24 mouse cellular contexts compared by ENCODE assay signal in the genomic region with DNA sequence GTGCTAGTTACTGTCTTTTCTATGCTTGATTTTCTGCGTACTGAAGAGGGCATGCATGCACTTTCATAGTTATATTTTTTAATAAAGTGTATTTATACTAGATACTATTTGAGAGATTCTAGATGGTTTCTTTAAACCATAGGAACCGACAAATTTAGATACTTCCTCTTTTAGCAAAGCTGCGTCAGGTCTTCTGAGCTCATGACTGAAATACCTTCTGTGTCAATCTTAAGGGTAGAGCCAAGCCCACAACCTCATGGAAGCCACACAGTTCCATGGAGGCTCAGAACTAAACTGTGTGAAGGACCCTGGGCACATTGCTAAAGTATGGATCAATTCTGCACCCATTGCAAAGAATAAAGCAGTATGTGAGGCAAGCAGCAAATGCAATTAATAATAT. TPM values are rescaled to one million over a fixed set of nuclear protein-coding genes. Genes with fewer than 3 reads are reported as not detected.
DNase-seq lines count a peak whose midpoint lies in the region; ATAC-seq and TF ChIP-seq lines count a peak whose summit lies in the region.
"Had no signal": no experiment of that assay in that cellular context is flagged by ENCODE, and none has a peak within 500 bp of the region (broad histone marks: within the 10 kb centered on the region; RNA-seq: fewer than 3 reads in every experiment).

No protein-coding gene starts in this region.

- 0 out of 2 replicates have a peak, but pooled peaks have one; percentile 52 for ATAC-seq in common myeloid progenitor, adult 5-6 weeks (replicated peaks; ENCODE audit: low read depth, poor library complexity, severe bottlenecking)
- ATAC-seq: CD4-positive, CD25-positive, alpha-beta regulatory T cell, adult 4 months; forebrain, embryonic 14.5 days; forebrain, postnatal 0 days had no signal

- no peak overlapping the region for H3K4me3 ChIP-seq in layer of hippocampus, adult 2 months
- no peak overlapping the region for H3K4me3 ChIP-seq in CH12.LX (replicated peaks in 1 of 3; ENCODE audit: low read depth in 2 of 3, low read length in 2 of 3, poor library complexity in 1 of 3)
- H3K4me3 ChIP-seq: embryonic facial prominence, embryonic 13.5 days; embryonic facial prominence, embryonic 15.5 days; erythroblast, embryonic 14.5 days; forebrain, embryonic 10.5 days; forebrain, embryonic 12.5 days had no signal

- no peaks in the 10 kb centered on the region for H3K79me2 ChIP-seq in CH12.LX (replicated peaks; ENCODE audit: control insufficient read depth, extremely low read depth, insufficient read depth, poor library complexity, severe bottlenecking)

- no peak for DNase-seq in layer of hippocampus, adult 2 months (ENCODE audit: low spot score in 2 of 2)
- DNase-seq in layer of hippocampus, postnatal 10 days (ENCODE audit: low spot score in 2 of 2), result no peak
- peak; percentile 30 for DNase-seq in CH12.LX (ENCODE audit: extremely low read depth)
- no peak for DNase-seq in cerebellum, adult 11 months
- DNase-seq in kidney, adult 11 months, result no peak
- no peak for DNase-seq in cerebellum, postnatal 10 days
- DNase-seq: adrenal gland, adult 2 months; adrenal gland, postnatal 10 days; adrenal gland, postnatal 25 days; B cell, adult 2 months; cerebellum, adult 18-20 months; cerebellum, adult 8-10 months; cerebellum, adult 9-11 months; embryo, embryonic 11 days; forebrain, postnatal 0 days had no signal

- 0 out of 2 replicates have a peak, but pooled peaks have one; percentile 16 for TF ChIP-seq CTCF in layer of hippocampus, adult 2 months (conservative IDR thresholded peaks at IDR 0.05)
- TF ChIP-seq CTCF in CH12.LX (conservative IDR thresholded peaks at IDR 0.05 in 1 of 2, IDR thresholded peaks at IDR 0.05 in 1 of 2; ENCODE audit: low read depth in 2 of 2, low read length in 2 of 2), result no peak

- no peak overlapping the region for H3K4me2 ChIP-seq in CH12.LX (ENCODE audit: insufficient read depth, low read depth, poor library complexity, severe bottlenecking)
- H3K4me2 ChIP-seq: embryonic facial prominence, embryonic 13.5 days; embryonic facial prominence, embryonic 15.5 days; forebrain, embryonic 12.5 days had no signal

- H3K27ac ChIP-seq in layer of hippocampus, adult 2 months, result no peak overlapping the region
- no peak overlapping the region for H3K27ac ChIP-seq in CH12.LX (ENCODE audit: insufficient read depth, low read depth)
- H3K27ac ChIP-seq: embryonic facial prominence, embryonic 13.5 days; embryonic facial prominence, embryonic 15.5 days; forebrain, embryonic 10.5 days; forebrain, embryonic 12.5 days had no signal

- peaks cover 2 to 18% of the 10 kb centered on the region in 2 experiments; a peak in 3 of 4 replicates for H3K4me1 ChIP-seq in CH12.LX (ENCODE audit: control insufficient read depth in 1 of 2, insufficient read depth in 2 of 2)
- H3K4me1 ChIP-seq: forebrain, embryonic 10.5 days had no signal

- dilution Hi-C loops in CH12.LX (cut with MboI; ENCODE audit: extremely low pct_ligation_motif_present, extremely low pct_unique_long_range_greater_than_20kb, low sequenced_read_pairs), result no loop called here

- no peak overlapping the region for H3K9ac ChIP-seq in CH12.LX (ENCODE audit: insufficient read depth, low read depth)
- H3K9ac ChIP-seq: embryonic facial prominence, embryonic 13.5 days; embryonic facial prominence, embryonic 15.5 days; forebrain, embryonic 12.5 days; forebrain, postnatal 0 days had no signal

- no peak for TF ChIP-seq RAD21 in CH12.LX (IDR thresholded peaks at IDR 0.05; ENCODE audit: low read depth, low read length)

- TF ChIP-seq POLR2A in CH12.LX (IDR thresholded peaks at IDR 0.05; ENCODE audit: low read depth, low read length), result no peak

- no peaks in the 10 kb centered on the region for H3K36me3 ChIP-seq in CH12.LX (replicated peaks in 1 of 2; ENCODE audit: control insufficient read depth in 1 of 2, insufficient read depth in 1 of 2, low read length in 1 of 2)
- H3K36me3 ChIP-seq: embryonic facial prominence, embryonic 13.5 days; embryonic facial prominence, embryonic 15.5 days; forebrain, embryonic 10.5 days; forebrain, embryonic 12.5 days had no signal

- TF ChIP-seq EP300 in CH12.LX (IDR thresholded peaks at IDR 0.05; ENCODE audit: low read length), result no peak

- H3K27me3 ChIP-seq in CH12.LX (replicated peaks), result no peaks in the 10 kb centered on the region
- H3K27me3 ChIP-seq: embryonic facial prominence, embryonic 13.5 days; embryonic facial prominence, embryonic 15.5 days; forebrain, embryonic 12.5 days had no signal

- in situ Hi-C loops in CH12.LX (cut with MboI; ENCODE audit: low pct_ligation_motif_present, low pct_unique_long_range_greater_than_20kb, low sequenced_read_pairs), result no loop called here

- no peaks in the 10 kb centered on the region for H3K9me3 ChIP-seq in CH12.LX (replicated peaks; ENCODE audit: low read length)
- H3K9me3 ChIP-seq: embryonic facial prominence, embryonic 13.5 days; embryonic facial prominence, embryonic 15.5 days; forebrain, embryonic 10.5 days; forebrain, embryonic 12.5 days had no signal

TF ChIP-seq in CH12.LX, 34 proteins besides CTCF, POLR2A, EP300 and RAD21:
- TF ChIP-seq KAT2A (IDR thresholded peaks at IDR 0.05; ENCODE audit: insufficient replicate concordance, low read length) (no peak), MAX (IDR thresholded peaks at IDR 0.05; ENCODE audit: low read length) (no peak), ZMIZ1 (IDR thresholded peaks at IDR 0.05; ENCODE audit: low read depth, low read length) (no peak), SMC3 (IDR thresholded peaks at IDR 0.05; ENCODE audit: low read depth, low read length) (no peak), JUND (conservative IDR thresholded peaks at IDR 0.05; ENCODE audit: low read depth, low read length) (no peak), MAFK (IDR thresholded peaks at IDR 0.05; ENCODE audit: insufficient replicate concordance, low read length) (no peak), ZNF384 (IDR thresholded peaks at IDR 0.05; ENCODE audit: low read depth, low read length) (no peak), HCFC1 (IDR thresholded peaks at IDR 0.05; ENCODE audit: low read depth, low read length) (no peak), MYC (IDR thresholded peaks at IDR 0.05; ENCODE audit: low read depth, low read length) (no peak), CHD1 (IDR thresholded peaks at IDR 0.05; ENCODE audit: low read depth, low read length) (no peak), BHLHE40 (IDR thresholded peaks at IDR 0.05; ENCODE audit: low read depth, low read length) (no peak)

RNA-seq across cellular contexts. Expression of a gene that starts 39.9 kb away (rescaled TPM):
- 10 to 100 TPM; 15.6 to 16.5 TPM for total RNA-seq in layer of hippocampus, adult 2 months (2021)
- total RNA-seq in layer of hippocampus, postnatal 10 days (2021), result 10 to 100 TPM; 14.5 to 15.0 TPM
- 0.04 and 0.13 TPM in 2 replicates for total RNA-seq in CH12.LX (2012; rRNA removed)
- total RNA-seq in CH12.LX (2014; rRNA removed), result 0.04 and 0.08 TPM in 2 replicates
- polyA plus RNA-seq in CH12.LX (2012; ENCODE audit: insufficient read length, low read depth), result not detected in 2 replicates
- total RNA-seq in common myeloid progenitor, adult 5-6 weeks (2017), result not detected in 2 replicates
- total RNA-seq: MEL had no signal

Comparison
In these comparisons a context has a peak if more than half of its experiments do, and no peak if none do; other contexts are left out.
1. RNA of a gene that starts 39.9 kb away (total RNA-seq): 15.6 to 16.5 TPM in layer of hippocampus, adult 2 months and 14.5 to 15.0 TPM in layer of hippocampus, postnatal 10 days; 0.04 to 0.13 TPM in CH12.LX and not detected in common myeloid progenitor, adult 5-6 weeks; every median in the first group is over 10 times any median in the second.